Mouse (Mus musculus): ENCODE measurements around the gene Rrad. TPM values are rescaled to one million over a fixed set of nuclear protein-coding genes. Genes with fewer than 3 reads are reported as not detected.
A peak's percentile ranks its signal among the peaks of the same experiment; 100 is the strongest.

Gene Rrad
- polyA plus RNA-seq, 1 experiment = 19.5 TPM

DNA sequence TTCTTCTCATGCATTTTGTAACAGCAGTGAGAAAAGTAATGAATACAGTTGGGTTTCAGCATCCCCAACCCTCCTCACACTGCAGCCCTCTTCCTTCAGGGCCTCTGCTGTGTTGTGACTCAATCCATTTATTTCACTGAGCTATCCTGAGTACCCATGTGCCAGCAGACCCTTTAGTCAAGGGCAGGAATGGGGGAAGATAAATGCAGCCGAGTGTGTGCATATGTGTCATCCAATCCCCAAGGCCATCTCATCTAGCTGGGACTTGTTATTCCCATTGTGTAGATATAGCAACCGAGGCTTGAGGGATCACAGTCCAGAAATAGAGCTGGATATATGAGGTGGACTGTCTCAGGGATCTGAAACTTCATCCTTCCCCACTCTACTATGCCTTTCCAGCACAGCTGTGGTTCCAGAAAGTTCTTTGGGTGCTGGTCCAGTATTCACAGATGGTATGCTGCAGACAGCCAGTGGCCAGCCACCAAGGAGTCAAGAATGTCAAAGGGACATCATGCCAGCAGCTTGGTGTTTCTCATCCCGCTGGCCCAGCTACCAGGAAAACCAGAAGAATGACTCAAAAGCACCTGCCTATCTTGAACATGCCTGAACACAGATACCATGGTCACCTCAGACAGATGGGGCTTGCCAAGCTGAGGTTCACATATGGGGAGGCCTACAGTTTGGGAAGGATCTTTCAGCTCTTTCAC, 4.0 kb upstream of the Rrad start:
- H3K4me1 ChIP-seq (ENCODE audit: control insufficient read depth, insufficient read depth, low read length) = peaks cover 4% of the 10 kb centered on the region; the same call in 1 of the 2 replicates
- H3K4me3 ChIP-seq (replicated peaks; ENCODE audit: extremely low read depth, low read depth, low read length) = no peak overlapping the region
- WGBS = 79% methylated on average over 3 of the region's 3 CpGs
- no peak for TF ChIP-seq POLR2A (IDR thresholded peaks at IDR 0.05; ENCODE audit: borderline replicate concordance, extremely low read depth, low read depth, low read length)
- no peak for TF ChIP-seq CTCF (IDR thresholded peaks at IDR 0.05; ENCODE audit: insufficient read depth, low read length)
- DNase-seq = no peak

DNA sequence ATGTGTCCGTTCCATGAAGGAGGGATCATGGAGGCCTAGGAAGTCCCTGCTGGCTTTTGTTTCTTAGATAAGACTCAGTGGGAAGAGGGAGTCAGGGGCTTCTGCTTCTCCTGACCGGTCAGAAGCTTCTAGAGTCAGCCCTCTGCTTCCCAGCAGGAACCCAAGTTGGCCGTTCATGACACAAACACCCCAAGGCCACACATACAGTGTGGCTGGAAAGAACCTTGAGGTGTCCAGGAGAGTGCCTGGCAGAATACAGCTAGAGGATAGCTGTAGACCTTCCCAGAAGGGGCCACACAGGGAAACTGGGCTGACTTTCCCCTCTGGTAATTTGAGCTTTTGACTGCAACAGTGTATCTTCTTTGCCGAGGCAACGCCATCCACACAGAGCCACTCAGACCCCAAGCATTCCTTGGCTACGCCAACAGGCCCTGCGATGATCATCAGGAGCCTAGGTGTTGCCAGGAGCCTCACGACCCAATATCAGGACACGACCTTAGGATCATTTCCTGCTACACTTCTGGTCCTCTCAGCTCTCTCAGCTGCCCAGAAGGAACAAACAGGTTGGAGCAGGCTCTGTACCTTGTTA, 2.1 kb upstream of the Rrad start:
- 48% methylated on average over 9 of the region's 9 CpGs for WGBS
- no peak for DNase-seq
- TF ChIP-seq POLR2A (IDR thresholded peaks at IDR 0.05; ENCODE audit: borderline replicate concordance, extremely low read depth, low read depth, low read length) (no peak), CTCF (IDR thresholded peaks at IDR 0.05; ENCODE audit: insufficient read depth, low read length) (no peak)

GRCm38 (mm10) chr8:104632486-104632885, 1.4 kb upstream of the Rrad start:
- peaks cover 4% of the 10 kb centered on the region; the same call in 1 of the 2 replicates for H3K4me1 ChIP-seq (ENCODE audit: control insufficient read depth, insufficient read depth, low read length)
- TF ChIP-seq CTCF (IDR thresholded peaks at IDR 0.05; ENCODE audit: insufficient read depth, low read length) = no peak
- TF ChIP-seq POLR2A (IDR thresholded peaks at IDR 0.05; ENCODE audit: borderline replicate concordance, extremely low read depth, low read depth, low read length) = no peak
- H3K4me3 ChIP-seq (replicated peaks; ENCODE audit: extremely low read depth, low read depth, low read length) = no peak overlapping the region
- no peak for DNase-seq
- 66% methylated on average over 6 of the region's 6 CpGs for WGBS

More for the DNA sequence above, 2.1 kb upstream of the Rrad start:
- no peak overlapping the region for H3K4me3 ChIP-seq (replicated peaks; ENCODE audit: extremely low read depth, low read depth, low read length)
- H3K4me1 ChIP-seq (ENCODE audit: control insufficient read depth, insufficient read depth, low read length) = peaks cover 4% of the 10 kb centered on the region; the same call in 1 of the 2 replicates

DNA sequence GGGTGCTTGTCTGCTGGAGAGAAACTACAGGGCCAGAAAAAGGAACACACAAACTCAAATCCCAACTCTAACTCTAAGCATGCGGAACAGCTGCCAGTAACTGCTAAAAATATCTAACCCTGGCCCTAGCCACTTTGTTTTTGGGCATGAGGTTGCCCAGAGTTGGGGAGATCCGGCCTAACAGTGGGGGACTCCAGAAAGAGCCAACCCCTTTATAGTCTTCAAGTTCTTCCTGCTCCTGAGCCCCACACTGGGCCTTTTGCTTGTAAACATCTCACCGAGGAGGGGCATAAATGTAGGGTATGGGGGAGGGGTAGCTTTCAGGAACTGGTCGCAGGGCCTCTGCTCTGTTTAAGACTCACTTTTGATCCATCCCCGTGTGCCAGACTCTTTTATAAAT, 848 bp upstream of the Rrad start:
- TF ChIP-seq CTCF (IDR thresholded peaks at IDR 0.05; ENCODE audit: insufficient read depth, low read length) (no peak), POLR2A (IDR thresholded peaks at IDR 0.05; ENCODE audit: borderline replicate concordance, extremely low read depth, low read depth, low read length) (no peak)
- H3K4me1 ChIP-seq (ENCODE audit: control insufficient read depth, insufficient read depth, low read length) = peaks cover 4% of the 10 kb centered on the region; the same call in 1 of the 2 replicates
- no peak for DNase-seq
- no peak overlapping the region for H3K4me3 ChIP-seq (replicated peaks; ENCODE audit: extremely low read depth, low read depth, low read length)
- WGBS = 31% methylated on average over 5 of the region's 5 CpGs

DNA sequence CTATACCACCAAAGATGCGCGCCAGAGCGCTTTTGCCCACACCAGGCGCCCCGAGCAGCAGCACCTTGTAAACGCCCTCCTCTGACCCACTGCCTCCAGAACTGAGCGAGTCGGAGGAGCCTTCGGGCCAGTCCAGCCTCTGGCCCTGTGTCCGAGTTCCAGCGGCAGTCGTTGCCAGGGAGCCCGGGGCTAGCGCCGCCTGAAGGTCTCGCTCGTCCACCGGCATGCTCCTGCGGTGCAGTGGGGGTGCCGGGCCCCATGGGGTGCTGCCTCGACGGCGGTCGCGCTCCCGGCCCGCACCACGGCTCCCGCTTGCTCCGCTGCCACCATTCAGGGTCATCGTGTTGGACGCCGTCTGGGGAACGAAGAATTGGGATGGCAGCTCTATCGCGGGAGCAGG, 553 bp downstream of the Rrad start:
- DNase-seq = no peak
- H3K4me1 ChIP-seq (ENCODE audit: control insufficient read depth, insufficient read depth, low read length) = peaks cover 4% of the 10 kb centered on the region; the same call in 1 of the 2 replicates
- peak overlapping the region; percentile 52 for H3K4me3 ChIP-seq (replicated peaks; ENCODE audit: extremely low read depth, low read depth, low read length)
- 2% methylated on average over 36 of the region's 36 CpGs for WGBS
- TF ChIP-seq POLR2A (IDR thresholded peaks at IDR 0.05; ENCODE audit: borderline replicate concordance, extremely low read depth, low read depth, low read length) = no peak
- TF ChIP-seq CTCF (IDR thresholded peaks at IDR 0.05; ENCODE audit: insufficient read depth, low read length) = no peak

DNA sequence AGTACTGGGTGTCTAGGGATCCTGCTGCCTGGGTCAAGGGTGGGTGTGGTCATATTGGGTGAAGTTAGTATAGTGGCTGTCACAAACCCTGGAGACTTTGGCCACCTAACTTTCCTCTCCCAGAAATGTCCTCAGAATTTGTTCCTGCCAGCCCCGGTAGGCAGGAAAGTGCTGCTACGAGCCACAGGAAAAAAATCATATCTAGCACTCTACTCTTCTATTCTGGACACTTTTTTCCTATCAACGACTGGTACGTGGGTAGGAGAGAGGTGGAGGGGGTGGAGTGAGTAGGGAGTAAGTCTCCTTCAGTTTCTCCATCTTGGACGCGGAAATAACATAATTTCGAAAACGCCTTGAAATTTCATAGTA, 1.0 kb downstream of the Rrad start:
- H3K4me3 ChIP-seq (replicated peaks; ENCODE audit: extremely low read depth, low read depth, low read length) = no peak overlapping the region
- H3K4me1 ChIP-seq (ENCODE audit: control insufficient read depth, insufficient read depth, low read length) = peaks cover 4% of the 10 kb centered on the region; the same call in 1 of the 2 replicates
- DNase-seq = no peak
- 30% methylated on average over 8 of the region's 8 CpGs for WGBS
- TF ChIP-seq POLR2A (IDR thresholded peaks at IDR 0.05; ENCODE audit: borderline replicate concordance, extremely low read depth, low read depth, low read length) (no peak), CTCF (IDR thresholded peaks at IDR 0.05; ENCODE audit: insufficient read depth, low read length) (no peak)

GRCm38 (mm10) chr8:104629306-104630110, 1.6 kb downstream of the Rrad start:
- no peak for DNase-seq
- WGBS = 60% methylated on average over 22 of the region's 22 CpGs
- Histone ChIP-seq H3K4me3 (replicated peaks; ENCODE audit: extremely low read depth, low read depth, low read length) (peak overlapping the region; percentile 4), H3K4me1 (ENCODE audit: control insufficient read depth, insufficient read depth, low read length) (peaks cover 4% of the 10 kb centered on the region; the same call in 1 of the 2 replicates)
- TF ChIP-seq POLR2A (IDR thresholded peaks at IDR 0.05; ENCODE audit: borderline replicate concordance, extremely low read depth, low read depth, low read length) (no peak), CTCF (IDR thresholded peaks at IDR 0.05; ENCODE audit: insufficient read depth, low read length) (no peak)

DNA sequence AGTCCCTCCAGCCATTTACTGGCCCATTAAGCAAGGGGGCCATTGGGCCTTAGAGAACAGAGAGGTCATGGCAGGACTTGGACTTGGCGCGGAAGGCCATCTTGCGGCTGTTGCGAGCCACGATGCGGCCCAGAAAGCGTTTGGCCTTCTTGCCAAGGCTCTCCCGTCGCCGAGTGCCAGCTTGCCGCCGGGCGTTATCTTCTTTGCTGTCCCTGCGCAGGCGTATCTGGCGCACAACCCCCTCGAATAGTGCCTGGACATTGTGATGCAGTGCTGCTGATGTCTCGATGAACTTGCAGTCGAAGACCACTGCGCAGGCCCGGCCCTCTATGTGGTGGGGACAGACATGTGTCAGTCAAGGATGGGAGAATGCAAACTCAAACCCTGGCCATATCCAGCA, 2.7 kb downstream of the Rrad start:
- H3K4me1 ChIP-seq (ENCODE audit: control insufficient read depth, insufficient read depth, low read length) = peaks cover 4% of the 10 kb centered on the region; the same call in 1 of the 2 replicates
- 94% methylated on average over 21 of the region's 21 CpGs for WGBS
- H3K4me3 ChIP-seq (replicated peaks; ENCODE audit: extremely low read depth, low read depth, low read length) = no peak overlapping the region
- DNase-seq = no peak
- TF ChIP-seq CTCF (IDR thresholded peaks at IDR 0.05; ENCODE audit: insufficient read depth, low read length) (no peak), POLR2A (IDR thresholded peaks at IDR 0.05; ENCODE audit: borderline replicate concordance, extremely low read depth, low read depth, low read length) (no peak)

- Histone ChIP-seq H3K4me3 (replicated peaks; ENCODE audit: extremely low read depth, low read depth, low read length) (no peak overlapping the region), H3K4me1 (ENCODE audit: control insufficient read depth, insufficient read depth, low read length) (peaks cover 4% of the 10 kb centered on the region; the same call in 1 of the 2 replicates)
- TF ChIP-seq CTCF (IDR thresholded peaks at IDR 0.05; ENCODE audit: insufficient read depth, low read length) = no peak
- WGBS = 58% methylated on average over 4 of the region's 4 CpGs
- DNase-seq = no peak
Observed at GRCm38 (mm10) chr8:104627065-104627740, 3.9 kb downstream of the Rrad start.

All from lung, adult 2 months (tissue).